Mouse (Mus musculus): ENCODE measurements around the gene Zdhhc19. TPM values are rescaled to one million over a fixed set of nuclear protein-coding genes. Genes with fewer than 3 reads are reported as not detected.

Gene Zdhhc19
- polyA plus RNA-seq, 1 experiment from 2014 or later, result not detected

DNA sequence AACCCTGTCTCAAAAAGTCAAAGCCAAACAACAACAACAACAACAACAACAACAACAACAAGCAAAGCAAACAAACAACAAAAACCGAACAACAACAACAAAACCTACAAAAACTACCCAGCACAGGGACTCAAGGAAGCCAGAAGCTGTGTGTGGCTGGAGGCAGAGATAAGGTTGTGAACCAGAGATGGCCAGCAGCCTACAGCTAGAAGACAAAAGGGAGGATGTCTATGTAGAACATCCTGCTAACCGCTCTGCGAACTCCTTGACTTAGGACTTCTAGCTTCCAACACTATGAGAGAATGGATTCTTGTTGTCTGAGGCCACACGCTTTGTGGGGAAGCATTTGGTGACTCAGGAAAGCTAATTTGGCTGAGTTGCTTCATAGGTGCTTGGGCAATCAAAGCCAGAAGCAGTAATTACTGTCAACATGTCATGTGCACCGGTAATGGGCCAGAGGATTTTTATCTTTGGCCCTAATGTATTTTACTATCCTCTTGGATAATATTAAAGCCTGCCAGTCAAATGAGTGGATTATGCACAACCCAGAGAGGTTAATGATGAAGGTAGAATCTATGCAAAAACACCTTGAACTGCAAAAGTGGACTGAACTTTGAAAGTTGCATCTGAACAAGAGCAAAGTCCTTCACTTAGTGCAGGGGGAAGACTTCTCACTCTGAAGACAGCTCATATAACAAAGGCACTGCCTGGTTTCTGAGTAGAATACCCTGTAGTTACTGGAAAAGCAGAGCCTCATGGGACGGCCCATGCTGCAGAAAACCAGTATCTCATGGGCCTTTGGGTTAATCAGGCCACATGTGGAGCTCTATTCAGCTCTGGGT lies 45.5 kb downstream of the Zdhhc19 start:
- H3K4me1 ChIP-seq, result no peaks in the 10 kb centered on the region
- no peaks in the 10 kb centered on the region for H3K27me3 ChIP-seq
- H3K36me3 ChIP-seq, result no peaks in the 10 kb centered on the region
- H3K4me3 ChIP-seq, result no peak overlapping the region
- WGBS, result 84% methylated on average over 6 of the region's 6 CpGs
- H3K9me3 ChIP-seq, result no peaks in the 10 kb centered on the region
- H3K4me2 ChIP-seq, result no peak overlapping the region
- H3K9ac ChIP-seq, result no peak overlapping the region
- no peak overlapping the region for H3K27ac ChIP-seq
- no peak for ATAC-seq (ENCODE audit: insufficient number of reproducible peaks, insufficient read depth, low FRiP score, low TSS enrichment, low read depth)

DNA sequence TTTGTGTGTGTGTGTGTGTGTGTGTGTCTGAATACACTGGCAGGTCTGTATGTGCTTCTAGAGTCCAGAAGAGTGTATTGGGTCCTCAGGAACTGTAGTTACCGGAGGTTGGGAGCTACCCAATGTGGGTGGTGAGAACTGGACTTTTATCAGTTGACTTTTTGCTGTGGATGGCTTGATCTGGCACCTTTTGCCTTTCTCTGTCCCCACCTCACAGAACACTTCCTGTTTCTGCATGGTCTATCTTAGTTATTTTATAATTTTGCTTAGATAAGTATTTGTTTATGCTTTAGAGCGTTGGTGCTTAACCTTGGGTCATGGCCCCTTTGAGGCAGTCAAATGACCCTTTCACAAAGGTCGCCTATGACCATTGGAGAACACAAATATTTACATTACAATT lies 47.4 kb downstream of the Zdhhc19 start:
- H3K4me3 ChIP-seq, result no peak overlapping the region
- no peaks in the 10 kb centered on the region for H3K27me3 ChIP-seq
- no peaks in the 10 kb centered on the region for H3K4me1 ChIP-seq
- ATAC-seq (ENCODE audit: insufficient number of reproducible peaks, insufficient read depth, low FRiP score, low TSS enrichment, low read depth), result no peak
- no peaks in the 10 kb centered on the region for H3K36me3 ChIP-seq
- WGBS, result 78% methylated on average over 3 of the region's 3 CpGs
- no peaks in the 10 kb centered on the region for H3K9me3 ChIP-seq
- no peak overlapping the region for H3K9ac ChIP-seq
- no peak overlapping the region for H3K4me2 ChIP-seq
- H3K27ac ChIP-seq, result no peak overlapping the region

DNA sequence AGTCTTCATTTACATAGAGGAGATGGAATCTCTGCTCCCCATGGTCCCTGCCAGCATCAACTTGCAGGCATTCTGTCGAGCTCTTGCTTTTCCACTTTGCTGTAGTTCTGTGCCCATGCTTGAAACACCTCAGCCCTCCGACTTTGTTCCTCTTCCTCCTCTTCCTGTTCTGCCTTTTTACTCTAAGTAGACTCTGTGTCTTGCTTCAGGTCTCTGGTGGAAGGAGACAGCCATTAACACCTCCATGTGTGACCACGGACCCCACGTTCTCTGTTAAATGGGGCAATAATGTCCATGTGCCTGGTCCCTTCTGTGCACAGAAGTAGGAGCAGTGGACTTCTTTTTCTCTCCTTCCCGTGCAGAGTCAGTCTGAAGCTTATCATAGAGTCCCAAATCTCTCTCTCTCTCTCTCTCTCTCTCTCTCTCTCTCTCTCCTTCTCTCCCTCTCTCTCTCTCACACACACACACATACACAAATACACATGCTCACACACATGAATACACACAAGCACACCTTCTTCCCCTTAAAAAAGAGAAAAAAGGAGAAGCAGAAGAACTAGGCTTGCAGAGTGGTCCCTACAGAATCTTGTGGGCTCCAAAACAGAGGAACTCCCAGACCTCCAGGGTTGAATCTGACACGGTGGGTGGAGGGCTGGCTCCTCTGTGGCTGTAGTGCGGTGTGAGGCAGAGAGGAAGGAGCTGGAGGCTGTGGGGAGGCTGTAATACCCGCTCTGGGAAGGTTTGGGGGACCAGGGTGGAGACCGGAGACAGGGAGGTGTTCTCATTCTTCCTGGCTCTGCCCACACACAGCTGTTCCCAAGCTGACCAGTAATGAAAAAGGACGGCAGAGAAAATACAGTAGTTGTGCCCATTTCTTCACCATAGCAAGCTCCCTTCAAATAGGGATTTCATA lies 51.3 kb downstream of the Zdhhc19 start:
- Histone ChIP-seq H3K4me2 (no peak overlapping the region), H3K36me3 (no peaks in the 10 kb centered on the region), H3K9ac (no peak overlapping the region), H3K9me3 (no peaks in the 10 kb centered on the region), H3K4me1 (no peaks in the 10 kb centered on the region), H3K27ac (no peak overlapping the region), H3K27me3 (no peaks in the 10 kb centered on the region), H3K4me3 (no peak overlapping the region)
- 58% methylated on average over 10 of the region's 10 CpGs for WGBS
- ATAC-seq (ENCODE audit: insufficient number of reproducible peaks, insufficient read depth, low FRiP score, low TSS enrichment, low read depth), result no peak

DNA sequence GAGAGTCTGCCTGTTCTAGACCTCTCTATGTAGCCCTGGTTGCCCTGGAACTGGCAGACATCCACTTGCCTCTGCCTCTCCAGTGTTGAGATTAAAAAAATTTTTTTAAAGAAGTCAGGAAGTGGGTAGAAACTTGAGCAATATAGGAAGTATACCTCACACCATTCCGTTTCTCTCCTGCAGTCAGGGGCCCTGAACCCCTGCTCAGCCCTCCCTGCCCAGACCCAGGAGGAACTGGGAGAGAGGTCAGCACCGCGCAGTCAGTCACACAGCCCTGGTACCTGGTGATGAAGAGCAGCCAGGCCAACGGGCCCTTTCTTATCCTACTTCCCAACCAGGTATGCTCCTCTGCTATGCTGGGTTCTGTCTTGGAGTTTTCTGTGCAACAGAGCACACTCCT lies 54.0 kb downstream of the Zdhhc19 start:
- 83% methylated on average over 4 of the region's 4 CpGs for WGBS
- Histone ChIP-seq H3K4me1 (no peaks in the 10 kb centered on the region), H3K4me3 (no peak overlapping the region), H3K9me3 (no peaks in the 10 kb centered on the region), H3K36me3 (no peaks in the 10 kb centered on the region), H3K27me3 (no peaks in the 10 kb centered on the region), H3K4me2 (no peak overlapping the region), H3K27ac (no peak overlapping the region), H3K9ac (no peak overlapping the region)
- no peak for ATAC-seq (ENCODE audit: insufficient number of reproducible peaks, insufficient read depth, low FRiP score, low TSS enrichment, low read depth)

DNA sequence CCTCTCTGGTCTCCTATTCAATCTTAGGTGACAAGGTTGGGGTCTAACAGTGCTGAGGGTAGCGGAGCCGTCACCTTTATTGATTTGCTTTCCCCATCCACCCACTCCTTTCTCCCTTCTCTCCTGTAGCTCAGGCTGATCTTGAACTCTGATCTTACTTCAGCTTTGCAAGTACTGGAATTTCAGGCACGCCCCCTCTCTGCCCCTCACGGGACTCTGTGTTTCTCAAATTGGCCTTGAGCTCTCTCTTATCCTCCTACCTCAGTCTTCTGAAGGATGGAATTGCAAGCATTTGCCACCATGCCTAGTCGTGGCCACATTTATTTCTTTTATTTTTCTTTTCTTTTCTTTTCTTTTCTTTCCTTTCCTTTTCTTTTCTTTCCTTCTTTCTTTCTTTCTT lies 54.4 kb downstream of the Zdhhc19 start:
- no peak for ATAC-seq (ENCODE audit: insufficient number of reproducible peaks, insufficient read depth, low FRiP score, low TSS enrichment, low read depth)
- 83% methylated on average over 5 of the region's 5 CpGs for WGBS
- Histone ChIP-seq H3K27me3 (no peaks in the 10 kb centered on the region), H3K4me2 (no peak overlapping the region), H3K9ac (no peak overlapping the region), H3K36me3 (no peaks in the 10 kb centered on the region), H3K9me3 (no peaks in the 10 kb centered on the region), H3K4me3 (no peak overlapping the region), H3K27ac (no peak overlapping the region), H3K4me1 (no peaks in the 10 kb centered on the region)

DNA sequence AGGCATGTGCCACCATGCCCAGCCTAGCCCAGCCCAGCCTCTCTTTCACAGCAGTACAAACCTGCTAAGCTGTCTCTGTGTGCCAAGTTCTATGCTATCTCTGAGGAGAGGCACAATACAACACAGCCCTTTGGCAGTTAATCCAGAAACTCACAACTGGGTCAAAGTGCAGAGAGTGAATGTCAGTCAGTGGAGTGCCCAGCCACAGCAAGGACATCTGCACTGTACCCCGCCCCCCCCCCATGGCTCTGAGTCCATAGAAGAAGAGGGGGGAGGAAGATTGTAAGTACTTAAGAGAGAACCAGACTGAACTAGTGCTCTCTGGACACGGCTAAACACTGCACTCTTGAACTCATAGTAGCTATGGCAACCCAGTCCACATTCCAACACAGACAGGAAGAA lies 55.3 kb downstream of the Zdhhc19 start:
- no peak overlapping the region for H3K4me2 ChIP-seq
- no peak for ATAC-seq (ENCODE audit: insufficient number of reproducible peaks, insufficient read depth, low FRiP score, low TSS enrichment, low read depth)
- no peak overlapping the region for H3K9ac ChIP-seq
- no peak overlapping the region for H3K4me3 ChIP-seq
- no peaks in the 10 kb centered on the region for H3K36me3 ChIP-seq
- no peaks in the 10 kb centered on the region for H3K4me1 ChIP-seq
- no peak overlapping the region for H3K27ac ChIP-seq
- WGBS, result 45% methylated on average over 2 of the region's 2 CpGs
- H3K9me3 ChIP-seq, result no peaks in the 10 kb centered on the region
- H3K27me3 ChIP-seq, result no peaks in the 10 kb centered on the region

DNA sequence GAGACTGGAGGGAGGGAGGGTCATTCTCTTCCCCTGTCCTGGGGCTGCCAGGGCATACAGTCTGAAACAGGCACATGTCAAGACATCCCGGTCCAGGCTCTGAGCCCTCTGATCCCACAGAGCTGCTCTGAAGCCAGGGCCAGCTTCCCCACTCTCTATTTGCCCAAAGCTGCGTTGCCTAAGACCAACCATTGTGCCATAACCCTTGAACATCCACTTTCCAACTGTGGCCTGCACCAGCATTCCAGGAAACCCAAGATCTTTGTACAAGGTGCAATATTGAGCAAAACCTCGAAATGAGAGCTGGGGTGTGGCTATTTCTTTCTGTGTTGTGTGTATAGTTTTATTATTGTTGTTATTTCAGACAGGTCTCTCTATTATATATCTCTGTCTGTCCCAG lies 59.5 kb downstream of the Zdhhc19 start:
- ATAC-seq (ENCODE audit: insufficient number of reproducible peaks, insufficient read depth, low FRiP score, low TSS enrichment, low read depth), result no peak
- H3K4me2 ChIP-seq, result no peak overlapping the region
- no peaks in the 10 kb centered on the region for H3K27me3 ChIP-seq
- H3K36me3 ChIP-seq, result no peaks in the 10 kb centered on the region
- no peaks in the 10 kb centered on the region for H3K4me1 ChIP-seq
- WGBS, result 68% methylated on average over 3 of the region's 3 CpGs
- no peak overlapping the region for H3K9ac ChIP-seq
- no peak overlapping the region for H3K27ac ChIP-seq
- H3K4me3 ChIP-seq, result no peak overlapping the region
- no peaks in the 10 kb centered on the region for H3K9me3 ChIP-seq

DNA sequence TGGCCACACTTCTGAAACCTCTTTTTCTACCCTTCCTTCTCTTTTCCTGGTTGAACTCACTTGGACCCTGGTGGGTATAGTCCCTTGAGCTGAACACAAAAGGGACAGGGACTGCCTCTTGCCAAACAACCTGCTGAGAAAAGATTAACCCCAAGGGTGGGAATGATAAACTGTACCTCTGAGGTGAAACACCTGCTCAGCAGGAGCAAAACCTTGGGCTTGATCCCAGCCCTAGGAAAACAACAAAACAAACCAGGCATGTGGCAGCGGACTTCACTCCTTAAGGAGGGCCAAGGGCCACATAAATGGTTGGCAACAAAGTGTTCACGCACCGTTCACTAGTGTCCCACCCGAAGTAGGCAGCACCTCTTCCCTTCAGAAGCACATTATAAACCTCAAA lies 63.4 kb downstream of the Zdhhc19 start:
- no peak for ATAC-seq (ENCODE audit: insufficient number of reproducible peaks, insufficient read depth, low FRiP score, low TSS enrichment, low read depth)
- Histone ChIP-seq H3K27ac (no peak overlapping the region), H3K9ac (no peak overlapping the region), H3K36me3 (no peaks in the 10 kb centered on the region), H3K4me2 (no peak overlapping the region), H3K9me3 (no peaks in the 10 kb centered on the region), H3K4me3 (no peak overlapping the region), H3K4me1 (no peaks in the 10 kb centered on the region), H3K27me3 (no peaks in the 10 kb centered on the region)
- 80% methylated on average over 4 of the region's 4 CpGs for WGBS

DNA sequence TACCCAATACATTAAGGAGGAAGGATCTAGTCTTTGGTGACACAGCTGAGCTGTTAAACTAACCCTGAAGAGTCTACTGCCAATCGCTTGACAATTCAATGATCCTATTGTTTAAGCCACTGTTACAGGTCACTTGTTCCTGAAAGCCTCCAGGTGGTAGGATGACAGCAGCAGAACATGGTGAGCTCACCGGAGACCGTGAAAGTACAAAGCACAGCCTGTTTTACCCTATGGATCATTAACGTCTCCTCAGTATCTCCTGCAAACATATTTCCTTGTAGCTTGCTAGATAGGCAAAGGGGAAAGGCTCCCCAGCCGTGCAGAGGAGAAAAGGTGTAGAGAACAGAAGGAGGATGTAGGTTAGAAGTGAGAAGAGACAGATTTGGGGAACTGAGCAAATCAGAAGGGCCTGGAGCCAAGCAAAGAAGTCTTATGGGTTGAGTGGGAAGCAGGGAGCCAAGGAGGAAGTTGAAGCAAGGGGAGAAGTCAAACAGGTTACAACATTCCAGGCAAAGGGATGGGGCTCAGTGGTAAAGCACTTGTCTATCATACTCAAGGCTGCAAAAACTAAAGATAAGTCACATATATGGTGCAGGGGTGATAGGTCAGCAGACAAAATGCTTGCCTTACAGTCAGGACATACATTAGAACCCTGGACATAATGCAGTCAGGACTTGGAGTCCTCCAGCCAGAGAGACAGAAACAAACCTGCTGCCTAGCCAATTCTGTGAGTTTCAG lies 67.2 kb downstream of the Zdhhc19 start:
- Histone ChIP-seq H3K4me3 (no peak overlapping the region), H3K27ac (no peak overlapping the region), H3K27me3 (no peaks in the 10 kb centered on the region), H3K9me3 (no peaks in the 10 kb centered on the region), H3K4me2 (no peak overlapping the region), H3K9ac (no peak overlapping the region), H3K36me3 (no peaks in the 10 kb centered on the region), H3K4me1 (no peaks in the 10 kb centered on the region)
- no peak for ATAC-seq (ENCODE audit: insufficient number of reproducible peaks, insufficient read depth, low FRiP score, low TSS enrichment, low read depth)
- WGBS, result 76% methylated on average over 5 of the region's 5 CpGs

DNA sequence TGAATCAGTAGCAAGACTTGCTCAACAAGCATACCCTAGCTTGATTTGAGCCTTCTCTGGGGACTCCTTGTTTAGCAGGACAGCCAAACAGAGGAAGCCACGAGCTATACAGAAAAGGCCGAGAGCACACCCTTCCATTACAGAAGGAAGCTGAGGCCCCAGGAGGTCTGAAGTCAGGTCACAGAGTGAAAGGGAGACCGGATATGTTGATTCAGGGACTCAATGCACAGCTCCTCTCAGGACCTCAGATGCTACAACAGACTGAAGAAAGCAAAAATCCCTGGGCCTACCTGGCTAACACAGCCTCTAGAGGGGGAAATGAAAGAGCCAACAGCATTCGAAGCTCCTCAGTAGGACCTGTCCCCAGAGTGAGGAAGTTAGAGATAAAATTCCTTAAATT lies 71.2 kb downstream of the Zdhhc19 start:
- no peak overlapping the region for H3K9ac ChIP-seq
- no peak overlapping the region for H3K4me2 ChIP-seq
- no peak overlapping the region for H3K4me3 ChIP-seq
- no peak for ATAC-seq (ENCODE audit: insufficient number of reproducible peaks, insufficient read depth, low FRiP score, low TSS enrichment, low read depth)
- H3K27me3 ChIP-seq, result no peaks in the 10 kb centered on the region
- 69% methylated on average over 4 of the region's 4 CpGs for WGBS
- no peaks in the 10 kb centered on the region for H3K4me1 ChIP-seq
- H3K27ac ChIP-seq, result no peak overlapping the region
- no peaks in the 10 kb centered on the region for H3K9me3 ChIP-seq
- H3K36me3 ChIP-seq, result no peaks in the 10 kb centered on the region

DNA sequence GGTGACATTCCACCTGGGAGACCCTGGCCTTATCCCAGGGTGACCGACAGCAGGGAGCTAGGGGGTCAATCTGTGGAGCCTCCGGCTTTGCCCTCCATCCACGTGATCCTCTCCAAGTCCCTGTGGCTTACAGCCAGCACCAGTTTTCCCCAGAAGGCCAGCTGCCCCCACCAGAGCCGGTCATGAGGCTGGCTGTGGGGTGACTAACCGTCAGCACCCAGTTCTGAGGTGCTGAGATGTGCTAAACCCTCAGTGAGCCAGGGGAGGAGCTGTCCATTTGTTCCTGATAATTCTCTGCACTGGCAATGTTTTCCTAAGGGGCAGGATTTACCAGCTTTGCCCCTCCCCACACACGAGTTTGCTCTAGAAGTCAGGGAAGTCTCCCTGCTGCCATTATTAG lies 72.3 kb downstream of the Zdhhc19 start:
- Histone ChIP-seq H3K4me1 (no peaks in the 10 kb centered on the region), H3K9me3 (no peaks in the 10 kb centered on the region), H3K4me2 (no peak overlapping the region), H3K4me3 (no peak overlapping the region), H3K27me3 (no peaks in the 10 kb centered on the region), H3K9ac (no peak overlapping the region), H3K27ac (no peak overlapping the region), H3K36me3 (no peaks in the 10 kb centered on the region)
- no peak for ATAC-seq (ENCODE audit: insufficient number of reproducible peaks, insufficient read depth, low FRiP score, low TSS enrichment, low read depth)
- WGBS, result 72% methylated on average over 6 of the region's 6 CpGs
